Comparison of ENCODE assay signal across 12 mouse cellular contexts in genomic region chr10:116310516-116311210, GRCm38 (mm10). TPM values are rescaled to one million over a fixed set of nuclear protein-coding genes. Genes with fewer than 3 reads are reported as not detected.
DNase-seq lines count a peak whose midpoint lies in the region; ATAC-seq and TF ChIP-seq lines count a peak whose summit lies in the region.
"Had no signal": no experiment of that assay in that cellular context is flagged by ENCODE, and none has a peak within 500 bp of the region (broad histone marks: within the 10 kb centered on the region; RNA-seq: fewer than 3 reads in every experiment).

No protein-coding gene starts in this region.

- H3K27ac ChIP-seq in kidney, embryonic 15.5 days = peak overlapping the region; percentile 45; the same call in 1 of the 2 replicates
- H3K27ac ChIP-seq in ES-E14 (ENCODE audit: insufficient read depth, low read depth, low read length, poor library complexity, severe bottlenecking) = no peak overlapping the region
- 0 out of 2 replicates have a peak overlapping the region, but pooled peaks have one; percentile 3 for H3K27ac ChIP-seq in heart, embryonic 16.5 days (ENCODE audit: low read length)
- H3K27ac ChIP-seq: hindbrain, embryonic 10.5 days; limb, embryonic 10.5 days; macrophage had no signal

- H3K4me2 ChIP-seq in kidney, embryonic 15.5 days = no peak overlapping the region
- no peak overlapping the region for H3K4me2 ChIP-seq in heart, embryonic 16.5 days (ENCODE audit: low read depth, low read length)

- no peaks in the 10 kb centered on the region for H3K27me3 ChIP-seq in kidney, embryonic 15.5 days
- H3K27me3 ChIP-seq in heart, embryonic 16.5 days (ENCODE audit: control insufficient read depth, insufficient read depth, low read length) = no peaks in the 10 kb centered on the region

- in situ Hi-C loops in ES-E14 (cut with MboI; ENCODE audit: low sequenced_read_pairs in 2 of 2, unreplicated experiment in 2 of 2) = no loop called here

- no peak for ATAC-seq in kidney, embryonic 15.5 days (replicated peaks; ENCODE audit: low FRiP score)
- ATAC-seq in heart, embryonic 16.5 days (replicated peaks; ENCODE audit: extremely low read depth, insufficient read depth, low FRiP score) = no peak
- no peak for ATAC-seq in megakaryocyte progenitor cell, adult 5-6 weeks (replicated peaks; ENCODE audit: poor library complexity)

- no peaks in the 10 kb centered on the region for H3K9me3 ChIP-seq in kidney, embryonic 15.5 days (replicated peaks)
- no peaks in the 10 kb centered on the region for H3K9me3 ChIP-seq in ES-E14 (ENCODE audit: control insufficient read depth, insufficient read depth, low read depth, low read length)
- H3K9me3 ChIP-seq in heart, embryonic 16.5 days (replicated peaks; ENCODE audit: control insufficient read depth, low read length) = no peaks in the 10 kb centered on the region
- H3K9me3 ChIP-seq: hindbrain, embryonic 10.5 days; limb, embryonic 10.5 days had no signal

- WGBS in kidney, embryonic 15.5 days = 61% methylated on average over 11 of the region's 11 CpGs
- WGBS in heart, embryonic 16.5 days = 31% methylated on average over 11 of the region's 11 CpGs

- H3K4me3 ChIP-seq in kidney, embryonic 15.5 days (replicated peaks) = no peak overlapping the region
- H3K4me3 ChIP-seq in ES-E14 (ENCODE audit: insufficient read depth in 1 of 2, low read depth in 1 of 2, low read length in 2 of 2, poor library complexity in 1 of 2, severe bottlenecking in 1 of 2) = no peak overlapping the region
- no peak overlapping the region for H3K4me3 ChIP-seq in heart, embryonic 16.5 days (ENCODE audit: low read length)
- H3K4me3 ChIP-seq: hindbrain, embryonic 10.5 days; limb, embryonic 10.5 days had no signal

- no peaks in the 10 kb centered on the region for H3K4me1 ChIP-seq in kidney, embryonic 15.5 days
- no peaks in the 10 kb centered on the region for H3K4me1 ChIP-seq in ES-E14 (ENCODE audit: control insufficient read depth in 2 of 2, insufficient read depth in 2 of 2, low read length in 2 of 2, poor library complexity in 1 of 2)
- peaks cover 4% of the 10 kb centered on the region; the same call in 1 of the 2 replicates for H3K4me1 ChIP-seq in heart, embryonic 16.5 days (ENCODE audit: control insufficient read depth, insufficient read depth, low read length)
- H3K4me1 ChIP-seq: hindbrain, embryonic 10.5 days had no signal

- no peak overlapping the region for H3K9ac ChIP-seq in kidney, embryonic 15.5 days
- no peak overlapping the region for H3K9ac ChIP-seq in ES-E14 (ENCODE audit: insufficient read depth, low read depth, low read length, poor library complexity, severe bottlenecking)
- no peak overlapping the region for H3K9ac ChIP-seq in heart, embryonic 16.5 days (ENCODE audit: low read length)

- no peaks in the 10 kb centered on the region for H3K36me3 ChIP-seq in kidney, embryonic 15.5 days
- H3K36me3 ChIP-seq in ES-E14 (ENCODE audit: control insufficient read depth, insufficient read depth, low read length, poor library complexity, severe bottlenecking) = no peaks in the 10 kb centered on the region
- H3K36me3 ChIP-seq in heart, embryonic 16.5 days (ENCODE audit: control insufficient read depth, insufficient read depth) = no peaks in the 10 kb centered on the region
- H3K36me3 ChIP-seq: hindbrain, embryonic 10.5 days; limb, embryonic 10.5 days had no signal

- DNase-seq in kidney, adult 11 months = no peak
- no peak for DNase-seq in ES-E14 (ENCODE audit: low read depth, low spot score)
- DNase-seq in lung, postnatal 14 days = peak; percentile 53
- no peak for DNase-seq in frontal cortex, postnatal 10 days (ENCODE audit: low spot score in 2 of 2)
- DNase-seq: cerebellum, adult 8-10 months; thymus, postnatal 14 days had no signal

TF ChIP-seq in ES-E14, 5 proteins besides CTCF, POLR2A, EP300 and RAD21:
- TF ChIP-seq ZC3H11A (IDR thresholded peaks at IDR 0.05; ENCODE audit: borderline replicate concordance, low read depth, low read length) (no peak), ZNF384 (IDR thresholded peaks at IDR 0.05; ENCODE audit: low read depth, low read length) (no peak), MAFK (IDR thresholded peaks at IDR 0.05; ENCODE audit: insufficient read depth, low read depth, low read length) (peak; percentile 76), CHD2 (IDR thresholded peaks at IDR 0.05; ENCODE audit: low read depth, low read length) (no peak), HCFC1 (IDR thresholded peaks at IDR 0.05; ENCODE audit: borderline replicate concordance, insufficient read depth, low read length) (no peak)
TF ChIP-seq in ES-E14: peak in this region for 1.

RNA-seq across cellular contexts. Expression of gene Ptprb, which starts 35.3 kb away (rescaled TPM):
- polyA plus RNA-seq in kidney, embryonic 15.5 days (2015; fragmentation: Nextera tagmentation; extraction: Ambion mirVana) = 7.2 and 7.4 TPM in 2 replicates
- total RNA-seq in ES-E14 (2012; rRNA removed) = 0.16 and 0.62 TPM in 2 replicates
- 5.4 and 8.2 TPM in 2 replicates for polyA plus RNA-seq in heart, embryonic 16.5 days (2015; fragmentation: Nextera tagmentation; extraction: Ambion mirVana)
- 0.02 TPM in 1 of 2 replicates, not detected in the other for total RNA-seq in megakaryocyte progenitor cell, adult 5-6 weeks (2015)
- total RNA-seq in megakaryocyte progenitor cell, adult 5-6 weeks (2017) = not detected in 2 replicates
- polyA plus RNA-seq: macrophage had no signal
